Mouse (Mus musculus): ENCODE results near the gene Rrm1. TPM values are rescaled to one million over a fixed set of nuclear protein-coding genes. Genes with fewer than 3 reads are reported as not detected.

The Rrm1 gene
- polyA plus RNA-seq (2015; fragmentation: Nextera tagmentation; extraction: Ambion mirVana) = 179 and 203 TPM in 2 replicates

DNA sequence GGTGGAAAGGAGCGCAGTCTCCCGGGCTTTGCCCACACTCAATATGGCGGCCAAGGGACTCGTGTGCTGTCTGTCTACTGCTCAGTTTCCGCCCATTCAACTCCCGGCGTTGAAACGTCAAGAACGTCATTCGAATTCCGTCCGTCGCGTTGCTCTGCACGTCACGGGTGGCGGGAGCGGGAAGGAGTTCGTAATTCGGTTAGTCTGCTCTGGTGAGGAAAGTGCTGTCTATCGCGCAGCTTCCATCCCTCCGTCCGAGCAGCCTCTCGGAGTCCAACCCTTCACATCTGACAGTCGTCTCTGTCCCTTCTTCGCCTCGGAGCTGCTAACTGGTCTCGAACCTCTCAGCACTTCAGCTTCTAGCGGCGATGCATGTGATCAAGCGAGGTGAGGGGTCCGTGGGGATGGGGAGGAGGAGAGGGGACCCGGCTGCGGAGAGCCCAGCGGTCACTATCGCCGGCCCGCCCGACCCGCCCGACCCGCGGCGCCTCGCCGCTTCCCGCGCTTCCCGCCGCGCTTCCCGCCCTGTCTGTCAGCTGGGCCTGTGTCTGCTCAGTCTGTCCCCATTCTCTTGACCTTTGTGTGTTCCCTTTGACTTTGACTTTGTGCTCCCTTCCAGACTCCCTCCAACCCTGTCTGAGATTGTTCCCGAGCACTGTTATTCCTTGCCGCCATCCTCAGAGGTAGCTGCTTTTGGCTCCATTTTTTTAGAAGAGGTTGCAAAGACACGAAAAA, at the start of gene Rrm1:
Rrm1 (plus strand) TSS at position 39 of the 735 bp plus-strand sequence.

GRCm38 (mm10) chr7:102481579-102481978, 40.1 kb downstream of the Rrm1 start, which contains the start of gene Olfr543:
Olfr543 (minus strand) TSS chr7:102481679.

DNA sequence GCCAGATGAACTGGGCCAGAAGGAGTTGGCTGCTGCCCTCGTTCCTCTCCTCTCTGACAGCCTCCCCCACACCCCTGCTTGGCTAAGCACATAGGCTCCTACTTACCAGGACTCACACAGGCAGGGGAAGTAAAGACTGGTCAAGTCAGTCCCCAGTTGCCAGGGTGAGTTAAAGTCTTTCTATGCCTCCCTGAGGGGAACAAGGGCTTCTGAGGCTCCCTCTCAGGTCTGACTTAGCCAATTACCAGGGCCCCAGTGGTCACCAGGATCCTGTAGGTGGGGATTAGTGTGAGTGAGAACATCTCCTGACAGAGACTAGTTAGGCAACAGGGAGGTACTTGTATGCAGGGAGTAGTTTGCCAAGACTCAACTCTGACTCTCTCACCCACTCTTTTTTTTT, 46.7 kb downstream of the Rrm1 start, which contains the start of gene Olfr544:
Olfr544 (minus strand) TSS at position 153 of the 400 bp plus-strand sequence.

DNA sequence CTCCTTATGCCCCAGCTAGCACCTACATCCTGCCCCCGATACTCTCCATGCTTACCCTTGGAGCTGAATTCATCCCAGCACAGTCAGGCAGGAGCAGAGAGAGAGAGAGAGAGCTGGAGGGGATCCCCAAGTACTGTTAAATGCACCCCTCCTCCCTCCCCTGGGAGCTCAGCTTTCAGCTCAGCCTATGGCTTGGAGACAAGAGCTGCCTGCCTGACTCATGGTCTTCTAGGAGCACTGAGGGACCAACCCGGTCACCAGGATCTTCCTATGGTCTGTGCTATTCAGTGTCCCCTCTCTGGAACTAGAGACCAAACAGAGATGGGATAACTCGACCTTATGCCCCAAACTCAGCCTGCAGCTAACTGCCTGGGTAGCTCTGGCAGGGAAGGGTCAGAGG, 58.0 kb downstream of the Rrm1 start, which contains the start of gene Olfr545:
Olfr545 (minus strand) TSS at position 101 of the 400 bp plus-strand sequence.

Other genes starting within 250 kb of the Rrm1 start
- 16.1 and 17.3 TPM in 2 replicates for gene Nup98, start 231.5 kb upstream of the Rrm1 start, polyA plus RNA-seq (2015; fragmentation: Nextera tagmentation; extraction: Ambion mirVana)
- gene Pgap2, start 231.5 kb upstream of the Rrm1 start, polyA plus RNA-seq (2015; fragmentation: Nextera tagmentation; extraction: Ambion mirVana) = 32.8 and 45.2 TPM in 2 replicates
- gene Rhog, start 185.6 kb upstream of the Rrm1 start, polyA plus RNA-seq (2015; fragmentation: Nextera tagmentation; extraction: Ambion mirVana) = 103 and 124 TPM in 2 replicates
- 22.4 and 24.9 TPM in 2 replicates for gene Stim1, start 173.9 kb upstream of the Rrm1 start, polyA plus RNA-seq (2015; fragmentation: Nextera tagmentation; extraction: Ambion mirVana)
- 0.51 and 0.91 TPM in 2 replicates for gene Olfr543, start 40.0 kb downstream of the Rrm1 start, polyA plus RNA-seq (2015; fragmentation: Nextera tagmentation; extraction: Ambion mirVana)
- gene Olfr544, start 46.6 kb downstream of the Rrm1 start, polyA plus RNA-seq (2015; fragmentation: Nextera tagmentation; extraction: Ambion mirVana) = 0.19 and 0.34 TPM in 2 replicates
- gene Olfr545, start 57.9 kb downstream of the Rrm1 start, polyA plus RNA-seq (2015; fragmentation: Nextera tagmentation; extraction: Ambion mirVana) = 0.08 TPM in 1 of 2 replicates, not detected in the other
- gene Olfr547, start 93.1 kb downstream of the Rrm1 start, polyA plus RNA-seq (2015; fragmentation: Nextera tagmentation; extraction: Ambion mirVana) = not detected in 2 replicates
- not detected in 2 replicates for gene Olfr548-ps1, start 99.2 kb downstream of the Rrm1 start, polyA plus RNA-seq (2015; fragmentation: Nextera tagmentation; extraction: Ambion mirVana)
- gene Olfr549, start 108.2 kb downstream of the Rrm1 start, polyA plus RNA-seq (2015; fragmentation: Nextera tagmentation; extraction: Ambion mirVana) = not detected in 2 replicates
- gene Trim21, start 123.8 kb downstream of the Rrm1 start, polyA plus RNA-seq (2015; fragmentation: Nextera tagmentation; extraction: Ambion mirVana) = 1.1 and 1.3 TPM in 2 replicates
- not detected in 2 replicates for gene Olfr550, start 129.7 kb downstream of the Rrm1 start, polyA plus RNA-seq (2015; fragmentation: Nextera tagmentation; extraction: Ambion mirVana)
- not detected in 2 replicates for gene Olfr551, start 150.2 kb downstream of the Rrm1 start, polyA plus RNA-seq (2015; fragmentation: Nextera tagmentation; extraction: Ambion mirVana)
- not detected in 2 replicates for gene Olfr552, start 156.1 kb downstream of the Rrm1 start, polyA plus RNA-seq (2015; fragmentation: Nextera tagmentation; extraction: Ambion mirVana)
- not detected in 2 replicates for gene Olfr553, start 176.5 kb downstream of the Rrm1 start, polyA plus RNA-seq (2015; fragmentation: Nextera tagmentation; extraction: Ambion mirVana)
- gene Olfr554, start 196.7 kb downstream of the Rrm1 start, polyA plus RNA-seq (2015; fragmentation: Nextera tagmentation; extraction: Ambion mirVana) = not detected in 2 replicates
- gene Olfr555, start 217.1 kb downstream of the Rrm1 start, polyA plus RNA-seq (2015; fragmentation: Nextera tagmentation; extraction: Ambion mirVana) = not detected in 2 replicates
- not detected in 2 replicates for gene Olfr556, start 223.2 kb downstream of the Rrm1 start, polyA plus RNA-seq (2015; fragmentation: Nextera tagmentation; extraction: Ambion mirVana)
- gene Trim68, start 245.6 kb downstream of the Rrm1 start, polyA plus RNA-seq (2015; fragmentation: Nextera tagmentation; extraction: Ambion mirVana) = 3.6 and 4.1 TPM in 2 replicates